Mouse (Mus musculus): Measurements from ENCODE around the gene Ncoa6. TPM values are rescaled to one million over a fixed set of nuclear protein-coding genes. Genes with fewer than 3 reads are reported as not detected.

Gene Ncoa6
- polyA plus RNA-seq, 1 experiment = 93.0 TPM

DNA sequence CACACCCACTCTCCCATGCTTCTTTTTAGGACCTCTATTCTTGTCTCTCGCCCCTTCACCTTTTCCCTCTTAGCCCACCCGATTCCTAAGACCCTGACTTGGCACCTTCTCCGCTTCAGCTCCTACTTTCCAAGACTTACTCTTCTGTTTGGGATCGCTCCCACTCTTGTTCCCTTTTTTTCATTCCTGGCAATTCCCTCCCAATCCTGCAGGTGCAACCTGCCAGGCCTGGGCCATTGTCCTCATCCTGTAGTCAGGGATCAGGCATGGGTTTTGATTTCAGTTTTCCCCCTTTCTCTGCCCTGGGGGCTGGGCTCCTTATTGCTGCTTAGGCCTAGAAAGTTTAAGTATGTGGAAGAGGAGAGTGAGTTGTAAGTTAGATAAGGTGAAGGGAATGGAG, 86.6 kb downstream of the Ncoa6 start:
- H3K27me3 ChIP-seq (ENCODE audit: control insufficient read depth, insufficient read depth, low read length) = no peaks in the 10 kb centered on the region
- TF ChIP-seq POLR2A (IDR thresholded peaks at IDR 0.05; ENCODE audit: control insufficient read depth, low read depth, low read length) (no peak), CTCF (IDR thresholded peaks at IDR 0.05; ENCODE audit: control insufficient read depth, insufficient read depth, insufficient replicate concordance, low read depth, low read length) (no peak)
- peak overlapping the region; percentile 32; the same call in 1 of the 2 replicates for H3K27ac ChIP-seq (ENCODE audit: control insufficient read depth, insufficient read depth, low read depth, low read length)
- H3K4me1 ChIP-seq (ENCODE audit: control insufficient read depth, insufficient read depth, low read length) = peaks cover 7% of the 10 kb centered on the region
- no peaks in the 10 kb centered on the region for H3K36me3 ChIP-seq (ENCODE audit: control insufficient read depth, insufficient read depth, low read length)
- H3K4me3 ChIP-seq (ENCODE audit: control insufficient read depth, low read depth, low read length) = peak overlapping the region; percentile 82

- Histone ChIP-seq H3K27ac (ENCODE audit: control insufficient read depth, insufficient read depth, low read depth, low read length) (peak overlapping the region; percentile 32; the same call in 1 of the 2 replicates), H3K36me3 (ENCODE audit: control insufficient read depth, insufficient read depth, low read length) (no peaks in the 10 kb centered on the region), H3K27me3 (ENCODE audit: control insufficient read depth, insufficient read depth, low read length) (no peaks in the 10 kb centered on the region), H3K4me3 (ENCODE audit: control insufficient read depth, low read depth, low read length) (peak overlapping the region; percentile 82), H3K4me1 (ENCODE audit: control insufficient read depth, insufficient read depth, low read length) (peaks cover 7% of the 10 kb centered on the region)
- TF ChIP-seq CTCF (IDR thresholded peaks at IDR 0.05; ENCODE audit: control insufficient read depth, insufficient read depth, insufficient replicate concordance, low read depth, low read length) = no peak
- TF ChIP-seq POLR2A (IDR thresholded peaks at IDR 0.05; ENCODE audit: control insufficient read depth, low read depth, low read length) = no peak
These were observed 87.2 kb downstream of the Ncoa6 start for GRCm38 (mm10) chr2:155386534-155386899.

GRCm38 (mm10) chr2:155385731-155386533, 87.8 kb downstream of the Ncoa6 start:
- H3K4me1 ChIP-seq (ENCODE audit: control insufficient read depth, insufficient read depth, low read length) = peaks cover 7% of the 10 kb centered on the region
- H3K27ac ChIP-seq (ENCODE audit: control insufficient read depth, insufficient read depth, low read depth, low read length) = peak overlapping the region; percentile 32; the same call in 1 of the 2 replicates
- H3K4me3 ChIP-seq (ENCODE audit: control insufficient read depth, low read depth, low read length) = peak overlapping the region; percentile 82
- no peaks in the 10 kb centered on the region for H3K36me3 ChIP-seq (ENCODE audit: control insufficient read depth, insufficient read depth, low read length)
- no peaks in the 10 kb centered on the region for H3K27me3 ChIP-seq (ENCODE audit: control insufficient read depth, insufficient read depth, low read length)
- TF ChIP-seq CTCF (IDR thresholded peaks at IDR 0.05; ENCODE audit: control insufficient read depth, insufficient read depth, insufficient replicate concordance, low read depth, low read length) = no peak
- TF ChIP-seq POLR2A (IDR thresholded peaks at IDR 0.05; ENCODE audit: control insufficient read depth, low read depth, low read length) = peak; percentile 52; the same call in 1 of the 2 replicates

DNA sequence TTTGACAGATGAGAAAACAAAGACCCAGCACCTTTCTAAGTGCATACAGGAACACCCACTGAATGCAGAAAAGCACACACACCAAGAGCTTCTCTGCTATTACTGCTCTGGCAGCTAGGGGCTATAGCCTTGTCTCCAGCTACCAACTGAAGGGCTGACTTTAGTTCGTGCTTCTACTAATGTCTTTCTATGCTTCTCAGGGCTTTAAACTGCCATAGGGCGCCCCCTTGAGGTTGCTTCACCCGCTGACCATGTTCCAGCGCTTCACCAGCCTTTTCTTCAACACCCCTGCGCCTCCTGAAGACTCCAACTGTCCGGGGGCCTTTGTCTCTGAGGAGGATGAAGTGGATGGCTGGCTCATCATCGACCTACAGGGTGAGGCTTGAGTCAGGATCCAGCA, 88.6 kb downstream of the Ncoa6 start:
- peak; percentile 44; the same call in 1 of the 2 replicates for TF ChIP-seq CTCF (IDR thresholded peaks at IDR 0.05; ENCODE audit: control insufficient read depth, insufficient read depth, insufficient replicate concordance, low read depth, low read length)
- no peak for TF ChIP-seq POLR2A (IDR thresholded peaks at IDR 0.05; ENCODE audit: control insufficient read depth, low read depth, low read length)
- Histone ChIP-seq H3K4me1 (ENCODE audit: control insufficient read depth, insufficient read depth, low read length) (peaks cover 7% of the 10 kb centered on the region), H3K27ac (ENCODE audit: control insufficient read depth, insufficient read depth, low read depth, low read length) (no peak overlapping the region), H3K4me3 (ENCODE audit: control insufficient read depth, low read depth, low read length) (peak overlapping the region; percentile 82), H3K27me3 (ENCODE audit: control insufficient read depth, insufficient read depth, low read length) (no peaks in the 10 kb centered on the region; the same call in 1 of the 2 replicates), H3K36me3 (ENCODE audit: control insufficient read depth, insufficient read depth, low read length) (no peaks in the 10 kb centered on the region)

- no peaks in the 10 kb centered on the region for H3K36me3 ChIP-seq (ENCODE audit: control insufficient read depth, insufficient read depth, low read length)
- TF ChIP-seq CTCF (IDR thresholded peaks at IDR 0.05; ENCODE audit: control insufficient read depth, insufficient read depth, insufficient replicate concordance, low read depth, low read length) = no peak
- TF ChIP-seq POLR2A (IDR thresholded peaks at IDR 0.05; ENCODE audit: control insufficient read depth, low read depth, low read length) = 0 out of 2 replicates have a peak, but pooled peaks have one; percentile 26
- no peaks in the 10 kb centered on the region; the same call in 1 of the 2 replicates for H3K27me3 ChIP-seq (ENCODE audit: control insufficient read depth, insufficient read depth, low read length)
- peak overlapping the region; percentile 97 for H3K4me3 ChIP-seq (ENCODE audit: control insufficient read depth, low read depth, low read length)
- H3K4me1 ChIP-seq (ENCODE audit: control insufficient read depth, insufficient read depth, low read length) = peaks cover 7% of the 10 kb centered on the region
- H3K27ac ChIP-seq (ENCODE audit: control insufficient read depth, insufficient read depth, low read depth, low read length) = peak overlapping the region; percentile 97
These were observed 90.8 kb downstream of the Ncoa6 start for GRCm38 (mm10) chr2:155382791-155383438.

DNA sequence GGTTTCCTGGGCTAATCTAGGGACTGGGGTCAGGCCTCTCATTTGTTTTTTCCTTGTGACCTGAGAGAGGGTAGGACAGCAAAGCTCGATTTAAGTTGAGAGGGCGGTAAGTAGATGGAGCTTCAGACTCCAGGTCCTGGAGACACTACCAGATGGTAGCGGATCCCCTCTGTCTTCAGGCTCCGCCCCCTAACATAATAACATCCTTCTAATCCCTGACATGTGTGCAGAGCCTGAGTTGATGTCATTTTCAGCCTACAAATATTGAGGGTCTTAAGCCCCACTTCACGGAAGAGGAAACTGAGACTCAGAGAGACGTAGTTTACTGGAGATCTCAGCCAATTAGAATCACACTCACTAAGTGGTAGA, 91.4 kb downstream of the Ncoa6 start:
- TF ChIP-seq CTCF (IDR thresholded peaks at IDR 0.05; ENCODE audit: control insufficient read depth, insufficient read depth, insufficient replicate concordance, low read depth, low read length) (no peak), POLR2A (IDR thresholded peaks at IDR 0.05; ENCODE audit: control insufficient read depth, low read depth, low read length) (no peak)
- peaks cover 7% of the 10 kb centered on the region for H3K4me1 ChIP-seq (ENCODE audit: control insufficient read depth, insufficient read depth, low read length)
- peak overlapping the region; percentile 97 for H3K4me3 ChIP-seq (ENCODE audit: control insufficient read depth, low read depth, low read length)
- H3K27me3 ChIP-seq (ENCODE audit: control insufficient read depth, insufficient read depth, low read length) = no peaks in the 10 kb centered on the region; the same call in 1 of the 2 replicates
- no peaks in the 10 kb centered on the region for H3K36me3 ChIP-seq (ENCODE audit: control insufficient read depth, insufficient read depth, low read length)
- H3K27ac ChIP-seq (ENCODE audit: control insufficient read depth, insufficient read depth, low read depth, low read length) = peak overlapping the region; percentile 97

DNA sequence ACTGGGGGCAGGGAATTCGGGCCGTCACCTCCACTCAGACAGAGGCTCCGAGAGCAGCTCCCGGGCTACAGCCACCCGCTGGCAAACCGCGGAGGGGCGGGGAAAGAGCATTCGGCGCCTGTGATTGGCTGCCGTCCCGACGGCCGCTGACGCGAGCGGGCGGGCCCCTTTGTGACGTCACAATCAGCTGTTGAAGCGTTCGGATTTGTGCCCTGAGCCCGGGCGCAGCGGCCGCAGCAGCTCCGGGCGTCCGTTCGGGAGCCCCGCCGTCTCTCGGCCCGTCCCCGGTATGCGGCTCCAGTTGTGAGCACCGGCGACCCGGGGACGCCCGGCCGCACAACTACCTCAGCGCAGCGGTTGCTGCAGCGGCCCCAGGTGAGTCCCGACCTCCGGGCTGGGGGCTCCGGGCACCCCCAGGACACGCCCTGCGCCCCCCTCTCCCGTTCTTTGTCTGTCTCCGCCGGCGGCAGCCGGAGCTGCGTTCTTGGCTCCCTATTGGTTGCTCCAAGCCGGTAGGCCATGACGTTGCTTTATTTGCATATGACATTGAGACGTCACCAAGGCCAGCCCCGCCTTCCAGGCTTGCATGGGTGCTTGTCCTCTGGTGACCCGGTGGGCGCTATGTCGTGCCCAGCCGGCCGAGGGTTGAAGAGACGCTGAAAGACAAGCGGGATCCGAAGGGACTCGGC, 91.9 kb downstream of the Ncoa6 start:
- peak overlapping the region; percentile 97 for H3K4me3 ChIP-seq (ENCODE audit: control insufficient read depth, low read depth, low read length)

More for the DNA sequence above, 91.9 kb downstream of the Ncoa6 start:
- Histone ChIP-seq H3K27me3 (ENCODE audit: control insufficient read depth, insufficient read depth, low read length) (no peaks in the 10 kb centered on the region; the same call in 1 of the 2 replicates), H3K27ac (ENCODE audit: control insufficient read depth, insufficient read depth, low read depth, low read length) (peak overlapping the region; percentile 97), H3K36me3 (ENCODE audit: control insufficient read depth, insufficient read depth, low read length) (no peaks in the 10 kb centered on the region), H3K4me1 (ENCODE audit: control insufficient read depth, insufficient read depth, low read length) (peaks cover 7% of the 10 kb centered on the region)
- TF ChIP-seq CTCF (IDR thresholded peaks at IDR 0.05; ENCODE audit: control insufficient read depth, insufficient read depth, insufficient replicate concordance, low read depth, low read length) (no peak), POLR2A (IDR thresholded peaks at IDR 0.05; ENCODE audit: control insufficient read depth, low read depth, low read length) (peak; percentile 68)
